Mouse (Mus musculus): ENCODE results near the gene Polg2. TPM values are rescaled to one million over a fixed set of nuclear protein-coding genes. Genes with fewer than 3 reads are reported as not detected.
"Not testable (repeated sequence)": the region's sequence is repeated elsewhere in the genome, so short reads cannot be mapped to it uniquely, and the experiment has no call there.

Polg2 gene
- polyA plus RNA-seq, 1 experiment from 2014 or later = 10.1 TPM

GRCm38 (mm10) chr11:106817156-106817555 lies 37.8 kb upstream of the Polg2 start:
- Histone ChIP-seq H3K9ac (no peak overlapping the region), H3K4me1 (peaks cover 13% of the 10 kb centered on the region; the same call in 1 of the 2 replicates), H3K4me3 (no peak overlapping the region), H3K9me3 (no peaks in the 10 kb centered on the region), H3K27ac (no peak overlapping the region), H3K27me3 (no peaks in the 10 kb centered on the region), H3K4me2 (no peak overlapping the region), H3K36me3 (peaks cover 75% of the 10 kb centered on the region)
- WGBS = 83% methylated on average over 3 of the region's 3 CpGs
- ATAC-seq (ENCODE audit: borderline replicate concordance, extremely low read depth, low FRiP score, low TSS enrichment) = no peak

GRCm38 (mm10) chr11:106816316-106816715 lies 37.0 kb upstream of the Polg2 start:
- ATAC-seq (ENCODE audit: borderline replicate concordance, extremely low read depth, low FRiP score, low TSS enrichment) = no peak
- Histone ChIP-seq H3K4me3 (no peak overlapping the region), H3K36me3 (peaks cover 78% of the 10 kb centered on the region), H3K9ac (no peak overlapping the region), H3K27ac (no peak overlapping the region), H3K4me1 (peaks cover 11% of the 10 kb centered on the region; the same call in 1 of the 2 replicates), H3K4me2 (no peak overlapping the region), H3K27me3 (no peaks in the 10 kb centered on the region), H3K9me3 (no peaks in the 10 kb centered on the region)
- WGBS = 57% methylated on average over 7 of the region's 7 CpGs

GRCm38 (mm10) chr11:106815761-106816160 lies 36.4 kb upstream of the Polg2 start:
- 66% methylated on average over 2 of the region's 2 CpGs for WGBS
- peaks cover 77% of the 10 kb centered on the region for H3K36me3 ChIP-seq
- H3K27ac ChIP-seq = no peak overlapping the region
- peaks cover 5% of the 10 kb centered on the region; the same call in 1 of the 2 replicates for H3K4me1 ChIP-seq
- ATAC-seq (ENCODE audit: borderline replicate concordance, extremely low read depth, low FRiP score, low TSS enrichment) = no peak
- no peak overlapping the region for H3K4me3 ChIP-seq
- no peaks in the 10 kb centered on the region for H3K9me3 ChIP-seq
- no peaks in the 10 kb centered on the region for H3K27me3 ChIP-seq
- H3K9ac ChIP-seq = no peak overlapping the region
- no peak overlapping the region for H3K4me2 ChIP-seq

- H3K27ac ChIP-seq = no peak overlapping the region
- H3K4me1 ChIP-seq = 0 out of 2 replicates have a peak, but pooled peaks cover 5% of the 10 kb centered on the region
- no peak overlapping the region for H3K4me3 ChIP-seq
- no peak for ATAC-seq (ENCODE audit: borderline replicate concordance, extremely low read depth, low FRiP score, low TSS enrichment)
- H3K9ac ChIP-seq = no peak overlapping the region
- 94% methylated on average over 2 of the region's 2 CpGs for WGBS
- H3K4me2 ChIP-seq = no peak overlapping the region
- H3K9me3 ChIP-seq = no peaks in the 10 kb centered on the region
- peaks cover 77% of the 10 kb centered on the region for H3K36me3 ChIP-seq
- no peaks in the 10 kb centered on the region for H3K27me3 ChIP-seq
Observed at GRCm38 (mm10) chr11:106815331-106815730, 36.0 kb upstream of the Polg2 start.

- Histone ChIP-seq H3K4me1 (0 out of 2 replicates have a peak, but pooled peaks cover 5% of the 10 kb centered on the region), H3K4me3 (no peak overlapping the region), H3K9ac (no peak overlapping the region), H3K27me3 (no peaks in the 10 kb centered on the region), H3K4me2 (no peak overlapping the region), H3K36me3 (peaks cover 79% of the 10 kb centered on the region), H3K27ac (no peak overlapping the region), H3K9me3 (no peaks in the 10 kb centered on the region)
- ATAC-seq (ENCODE audit: borderline replicate concordance, extremely low read depth, low FRiP score, low TSS enrichment) = no peak
- 69% methylated on average over 14 of the region's 14 CpGs for WGBS
Observed at GRCm38 (mm10) chr11:106814601-106815320, 35.4 kb upstream of the Polg2 start.

GRCm38 (mm10) chr11:106812410-106813136 lies 33.2 kb upstream of the Polg2 start:
- no peaks in the 10 kb centered on the region for H3K27me3 ChIP-seq
- peaks cover 82% of the 10 kb centered on the region for H3K36me3 ChIP-seq

GRCm38 (mm10) chr11:106807442-106807841 lies 28.1 kb upstream of the Polg2 start:
- H3K27me3 ChIP-seq; H3K27ac ChIP-seq; ATAC-seq (ENCODE audit: borderline replicate concordance, extremely low read depth, low FRiP score, low TSS enrichment); H3K4me1 ChIP-seq; H3K4me2 ChIP-seq; H3K4me3 ChIP-seq; H3K9ac ChIP-seq; H3K9me3 ChIP-seq: not testable (repeated sequence)
- WGBS = 64% methylated on average over 1 of the region's 1 CpGs
- H3K36me3 ChIP-seq = peaks cover 69% of the 10 kb centered on the region

More at GRCm38 (mm10) chr11:106812410-106813136, 33.2 kb upstream of the Polg2 start:
- Histone ChIP-seq H3K4me1 (no peaks in the 10 kb centered on the region), H3K27ac (no peak overlapping the region), H3K4me3 (no peak overlapping the region), H3K9me3 (no peaks in the 10 kb centered on the region), H3K4me2 (no peak overlapping the region), H3K9ac (no peak overlapping the region)
- no peak for ATAC-seq (ENCODE audit: borderline replicate concordance, extremely low read depth, low FRiP score, low TSS enrichment)
- 85% methylated on average over 7 of the region's 7 CpGs for WGBS

GRCm38 (mm10) chr11:106802069-106802627 lies 22.8 kb upstream of the Polg2 start:
- Histone ChIP-seq H3K9ac (no peak overlapping the region), H3K36me3 (peaks cover 81% of the 10 kb centered on the region), H3K4me2 (no peak overlapping the region), H3K9me3 (no peaks in the 10 kb centered on the region), H3K27ac (no peak overlapping the region), H3K4me3 (no peak overlapping the region), H3K27me3 (no peaks in the 10 kb centered on the region), H3K4me1 (no peaks in the 10 kb centered on the region)
- ATAC-seq (ENCODE audit: borderline replicate concordance, extremely low read depth, low FRiP score, low TSS enrichment) = no peak
- WGBS = 87% methylated on average over 10 of the region's 10 CpGs

- no peak for ATAC-seq (ENCODE audit: borderline replicate concordance, extremely low read depth, low FRiP score, low TSS enrichment)
- 42% methylated on average over 9 of the region's 9 CpGs for WGBS
- Histone ChIP-seq H3K36me3 (peaks cover 68% of the 10 kb centered on the region), H3K4me3 (no peak overlapping the region), H3K4me1 (no peaks in the 10 kb centered on the region), H3K9ac (no peak overlapping the region), H3K4me2 (no peak overlapping the region), H3K27ac (no peak overlapping the region), H3K9me3 (no peaks in the 10 kb centered on the region), H3K27me3 (no peaks in the 10 kb centered on the region)
Observed at GRCm38 (mm10) chr11:106795679-106796078, 16.3 kb upstream of the Polg2 start.

- no peaks in the 10 kb centered on the region for H3K9me3 ChIP-seq
- H3K4me2 ChIP-seq = no peak overlapping the region
- H3K27me3 ChIP-seq = no peaks in the 10 kb centered on the region
- peaks cover 53% of the 10 kb centered on the region for H3K36me3 ChIP-seq
- WGBS = 72% methylated on average over 4 of the region's 4 CpGs
- no peak overlapping the region for H3K9ac ChIP-seq
- H3K27ac ChIP-seq = no peak overlapping the region
- peaks cover 6% of the 10 kb centered on the region; the same call in 1 of the 2 replicates for H3K4me1 ChIP-seq
- H3K4me3 ChIP-seq = no peak overlapping the region
- ATAC-seq (ENCODE audit: borderline replicate concordance, extremely low read depth, low FRiP score, low TSS enrichment) = no peak
Observed at GRCm38 (mm10) chr11:106793846-106794245, 14.5 kb upstream of the Polg2 start.

- peaks cover 36% of the 10 kb centered on the region for H3K36me3 ChIP-seq
Observed at GRCm38 (mm10) chr11:106789649-106790048, 10.3 kb upstream of the Polg2 start.

More at GRCm38 (mm10) chr11:106789649-106790048, 10.3 kb upstream of the Polg2 start:
- H3K27me3 ChIP-seq = no peaks in the 10 kb centered on the region
- H3K27ac ChIP-seq = peak overlapping the region; percentile 99
- peak overlapping the region; percentile 69 for H3K4me2 ChIP-seq
- peak overlapping the region; percentile 71 for H3K4me3 ChIP-seq
- ATAC-seq (ENCODE audit: borderline replicate concordance, extremely low read depth, low FRiP score, low TSS enrichment) = no peak
- WGBS = under 1% methylated on average over 6 of the region's 6 CpGs
- H3K4me1 ChIP-seq = peaks cover 22% of the 10 kb centered on the region
- H3K9ac ChIP-seq = peak overlapping the region; percentile 87
- no peaks in the 10 kb centered on the region for H3K9me3 ChIP-seq

Data from lung, embryonic 15.5 days (tissue).